Mouse (Mus musculus): ENCODE results near the gene Lypla2. TPM values are rescaled to one million over a fixed set of nuclear protein-coding genes. Genes with fewer than 3 reads are reported as not detected.
"Not testable (repeated sequence)": the region's sequence is repeated elsewhere in the genome, so short reads cannot be mapped to it uniquely, and the experiment has no call there.

Gene Lypla2
- total RNA-seq, 2 experiments from 2014 or later: 37.5 to 37.8 TPM

DNA sequence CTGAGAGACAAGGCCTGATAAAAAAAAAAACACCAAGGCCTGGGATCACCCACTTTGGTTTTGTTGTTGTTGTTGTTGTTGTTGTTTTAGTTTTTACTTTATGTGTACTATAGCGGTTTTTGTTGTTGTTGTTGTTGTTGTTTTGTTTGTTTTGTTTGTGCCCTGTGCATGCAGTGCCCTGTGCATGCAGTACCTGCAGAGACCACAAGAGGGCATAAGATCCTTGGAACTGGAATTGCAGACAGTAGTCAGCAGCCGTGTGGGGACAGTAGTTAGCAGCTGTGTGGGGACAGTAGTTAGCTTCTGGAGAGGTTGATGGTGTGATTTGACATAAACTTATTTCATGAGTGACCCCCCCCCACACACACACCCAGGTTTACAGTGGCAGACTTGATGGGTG lies 18.2 kb downstream of the Lypla2 start:
- peak; percentile 75 to 88 for DNase-seq
- intact Hi-C loops (cut with DNase I): loop anchor here (10.0 kb wide), 1 partner anchor 201 kb away; no protein-coding TSS in a partner anchor

DNA sequence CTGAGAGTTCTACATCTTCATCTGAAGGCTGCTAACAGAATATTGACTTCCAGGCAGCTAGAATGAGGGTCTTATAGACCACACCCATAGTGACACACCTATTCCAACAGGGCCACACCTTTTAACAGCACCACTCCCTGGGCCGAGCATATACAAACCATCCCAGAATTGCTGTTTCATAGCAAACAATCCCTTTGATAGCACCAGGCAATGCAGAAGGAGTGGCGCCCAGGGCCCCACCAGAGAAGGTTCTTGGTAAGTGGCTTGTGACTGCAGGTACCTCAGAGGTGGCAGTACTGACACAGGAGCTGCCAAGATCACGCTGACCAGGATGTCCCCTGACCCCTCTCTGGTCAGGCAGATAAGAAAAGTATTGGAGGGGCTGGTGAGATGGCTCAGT lies 19.2 kb downstream of the Lypla2 start:
- intact Hi-C loops (cut with DNase I): loop anchor here (10.0 kb wide), 1 partner anchor 202 kb away; no protein-coding TSS in a partner anchor
- no peak for DNase-seq

DNA sequence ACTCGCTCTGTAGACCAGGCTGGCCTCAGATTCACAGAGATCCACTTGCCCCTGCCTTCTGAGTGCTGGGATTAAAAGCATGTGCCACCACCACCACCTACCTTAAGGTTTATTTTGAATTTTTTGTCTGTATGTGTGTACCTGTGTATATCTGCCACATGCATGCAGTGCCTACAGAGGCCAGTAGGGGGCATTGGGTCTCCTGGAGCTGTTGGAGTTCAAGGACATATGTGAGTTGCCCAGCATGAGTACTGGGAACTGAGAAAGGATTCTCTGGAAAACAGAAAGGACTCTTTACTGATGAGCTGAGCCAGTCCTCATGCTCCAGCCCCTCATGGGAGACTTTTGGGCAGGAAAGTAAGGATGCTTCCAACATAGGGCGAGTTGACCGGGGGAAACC lies 20.9 kb downstream of the Lypla2 start:
- no peak for DNase-seq
- intact Hi-C loops (cut with DNase I): loop anchor here (10.0 kb wide), 1 partner anchor 203 kb away; no protein-coding TSS in a partner anchor

DNA sequence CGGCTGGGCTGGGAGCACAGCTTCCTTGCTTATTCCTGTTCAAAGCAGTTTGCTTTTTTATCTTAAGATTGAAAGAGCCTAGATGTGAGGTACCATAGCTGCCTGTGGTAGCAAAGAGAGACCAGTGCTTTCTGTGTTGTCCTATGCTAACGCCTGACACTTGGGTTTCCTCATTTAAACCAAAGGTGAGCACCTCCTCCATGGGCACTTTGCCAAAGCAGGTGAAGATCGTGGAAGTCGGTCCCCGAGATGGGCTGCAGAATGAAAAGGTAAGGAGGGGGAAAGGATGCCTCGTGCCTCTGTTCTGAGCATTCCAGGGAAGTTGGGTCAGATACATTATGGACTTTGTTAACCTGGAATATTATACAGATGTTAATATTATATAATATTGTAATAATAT lies 22.1 kb downstream of the Lypla2 start:
- DNase-seq: no peak
- intact Hi-C loops (cut with DNase I): loop anchor here (10.0 kb wide), 1 partner anchor 204 kb away; no protein-coding TSS in a partner anchor

DNA sequence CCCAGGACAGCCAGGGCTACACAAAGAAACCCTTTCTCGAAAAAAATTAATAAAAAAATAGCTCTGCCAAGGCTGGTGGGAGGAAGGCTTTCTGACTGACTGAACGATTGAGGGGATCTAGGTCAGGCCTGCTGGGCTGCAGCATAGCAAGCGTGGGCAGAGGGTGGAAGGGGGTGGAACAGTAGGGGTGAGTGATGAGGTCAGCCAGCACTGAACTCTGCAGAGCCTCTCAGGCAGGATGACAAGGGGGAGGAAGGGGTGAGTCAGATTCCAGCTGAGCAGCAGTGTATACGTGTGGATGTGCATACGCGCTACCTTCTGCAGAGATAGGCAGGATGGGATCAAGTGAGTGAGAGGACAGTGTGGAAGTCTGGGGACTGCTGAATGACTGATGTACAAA lies 22.5 kb downstream of the Lypla2 start:
- DNase-seq: no peak
- intact Hi-C loops (cut with DNase I): loop anchor here (10.0 kb wide), 1 partner anchor 205 kb away; no protein-coding TSS in a partner anchor

DNA sequence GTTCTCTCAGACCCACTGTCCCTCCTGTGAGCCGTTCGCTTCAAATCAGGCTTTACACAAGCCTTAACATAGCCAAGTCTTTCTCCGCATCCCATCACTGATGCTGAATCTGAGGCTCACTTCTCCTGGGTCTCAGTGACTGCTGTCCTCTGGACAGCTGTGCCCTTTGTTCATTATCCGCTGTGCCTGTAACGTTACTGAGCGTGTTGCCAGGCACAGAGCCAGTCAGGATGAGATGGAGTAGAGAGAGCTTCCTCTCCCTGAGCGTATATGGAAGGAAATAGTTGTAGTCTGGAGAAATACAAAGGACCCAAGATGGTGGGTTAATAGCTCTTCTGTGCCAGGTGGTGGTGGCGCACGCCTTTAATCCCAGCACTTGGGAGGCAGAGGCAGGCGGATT lies 23.0 kb downstream of the Lypla2 start:
- DNase-seq: no peak
- intact Hi-C loops (cut with DNase I): no loop called here

DNA sequence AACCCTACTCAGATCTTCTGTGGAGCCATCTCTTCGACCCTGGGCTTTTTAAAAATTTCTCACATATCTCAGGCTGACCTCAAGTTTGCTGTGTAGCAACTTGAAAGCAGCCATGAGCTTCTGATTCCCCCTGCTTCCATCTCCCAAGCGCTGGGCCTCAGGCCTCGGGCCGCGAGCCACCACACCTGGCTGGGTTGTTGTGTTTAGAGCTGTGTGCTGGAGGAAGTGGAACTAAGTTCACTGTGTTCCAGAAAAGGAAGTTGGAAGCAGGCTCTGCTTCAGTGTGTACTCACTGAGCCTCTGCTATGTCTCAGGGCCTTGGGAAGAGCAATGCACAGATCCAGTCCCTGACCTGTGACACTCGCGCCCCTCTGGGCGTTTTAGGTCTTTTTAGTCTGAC lies 24.3 kb downstream of the Lypla2 start:
- no peak for DNase-seq
- intact Hi-C loops (cut with DNase I): no loop called here

DNA sequence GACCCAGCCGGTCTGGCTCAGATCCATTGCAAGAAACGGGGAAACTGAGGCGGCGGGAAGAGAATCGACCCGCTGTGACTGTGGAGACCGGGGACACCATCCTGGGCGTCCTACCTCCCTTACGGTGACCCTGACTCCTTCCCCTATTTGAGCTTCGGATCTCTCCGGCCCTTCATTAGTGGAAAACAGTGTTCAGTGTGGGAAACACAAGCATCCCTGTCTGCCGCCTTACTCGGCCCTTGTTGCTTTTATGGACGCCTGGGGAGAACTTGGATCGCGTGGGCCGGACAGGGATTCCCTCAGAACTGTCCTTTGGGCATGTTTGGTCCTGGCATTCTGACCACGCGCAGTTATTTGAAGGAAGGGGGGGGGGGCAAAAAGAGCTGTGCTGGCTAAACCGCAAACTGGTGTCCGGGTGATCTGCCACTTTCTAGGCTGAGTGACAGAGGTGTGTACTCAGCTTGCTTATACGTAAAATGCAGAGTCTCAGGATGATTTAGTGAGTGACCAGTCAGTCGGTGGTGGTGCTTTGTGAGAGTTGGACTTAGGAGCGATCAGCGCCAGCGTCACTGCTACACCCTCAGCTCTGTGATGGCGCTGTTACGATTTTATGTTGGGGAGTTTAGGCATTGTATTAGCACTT lies 25.6 kb downstream of the Lypla2 start:
- intact Hi-C loops (cut with DNase I): no loop called here
- no peak for DNase-seq

DNA sequence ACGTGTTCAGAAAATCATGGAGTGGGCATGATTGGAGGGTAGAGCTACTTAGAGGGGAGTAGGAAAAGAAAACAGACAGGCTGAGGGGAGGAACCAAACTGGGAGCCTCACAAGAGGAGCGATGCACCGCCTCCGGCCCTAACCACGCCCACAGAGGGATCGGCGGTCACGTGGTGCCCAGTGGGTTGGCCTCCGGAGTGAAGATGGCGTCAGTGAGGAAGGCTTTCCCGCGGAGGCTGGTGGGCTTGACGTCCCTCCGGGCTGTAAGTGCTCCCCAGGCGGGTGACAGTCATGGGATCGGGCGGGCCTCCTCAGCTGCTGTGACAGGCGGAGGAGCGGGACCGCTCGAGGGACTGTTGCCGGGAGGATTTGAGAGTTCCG lies 26.2 kb downstream of the Lypla2 start, which contains the start of gene Hmgcl:
Hmgcl (plus strand) TSS at position 171 of the 381 bp plus-strand sequence.
- intact Hi-C loops (cut with DNase I): no loop called here
- peak; percentile 92 to 97 for DNase-seq

DNA sequence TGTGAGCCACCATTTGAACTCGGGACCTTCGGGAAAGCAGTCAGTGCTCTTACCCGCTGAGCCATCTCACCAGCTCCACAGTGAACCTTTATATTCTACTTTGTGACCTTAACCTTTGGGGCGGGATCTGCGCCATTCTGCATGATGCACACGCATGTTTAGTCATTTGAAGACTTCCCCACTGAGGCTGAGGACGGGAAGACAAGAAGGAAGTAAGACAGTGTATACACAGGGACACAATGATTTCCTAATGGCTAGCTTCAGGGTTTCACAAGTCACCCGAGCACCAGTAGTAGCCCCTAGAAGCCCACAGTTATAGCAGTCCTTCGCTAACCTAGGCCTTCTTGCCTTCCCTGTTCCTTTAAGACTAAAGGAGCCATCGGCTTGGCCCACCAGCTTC lies 26.7 kb downstream of the Lypla2 start:
- no peak for DNase-seq
- intact Hi-C loops (cut with DNase I): no loop called here

DNA sequence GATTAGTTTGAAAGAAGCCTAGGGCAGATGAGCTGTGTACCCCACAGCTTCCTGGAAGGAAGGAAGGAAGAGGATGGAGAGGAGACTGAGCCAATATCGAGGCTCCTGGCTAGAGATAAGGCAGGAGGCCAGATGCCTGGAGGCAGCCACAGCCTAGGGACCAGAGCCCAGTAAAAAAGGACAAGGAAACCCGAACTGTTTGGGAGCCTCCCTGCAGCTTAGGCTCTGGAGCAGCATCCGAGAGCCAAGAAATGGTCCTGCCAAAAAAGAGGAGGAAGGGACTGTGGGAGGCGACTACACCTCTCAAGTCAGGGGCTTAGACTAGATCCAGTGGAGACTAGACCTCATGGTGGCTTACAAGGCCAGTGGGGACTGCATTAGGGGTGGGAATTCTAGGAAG lies 29.0 kb downstream of the Lypla2 start:
- intact Hi-C loops (cut with DNase I): no loop called here
- DNase-seq: peak in 1 of 2 experiments; percentile 45

DNA sequence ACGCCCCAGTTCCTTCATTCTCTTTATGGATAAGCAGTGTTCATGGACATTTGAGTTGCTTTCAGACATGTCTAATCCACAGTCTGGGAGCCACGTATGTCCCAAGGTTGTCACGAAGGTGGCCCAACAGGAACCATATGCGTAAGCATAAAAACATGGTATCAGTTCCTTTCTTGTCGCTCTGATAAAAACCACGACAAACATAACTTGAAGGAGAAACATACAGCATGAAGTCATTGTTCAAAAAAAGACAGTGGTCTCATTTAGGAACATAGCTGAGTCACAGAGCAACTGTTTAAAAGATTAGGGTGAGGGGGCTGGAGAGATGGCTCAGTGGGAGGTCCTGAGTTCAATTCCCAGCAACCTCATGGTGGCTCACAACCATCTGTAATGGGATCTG lies 30.2 kb downstream of the Lypla2 start:
- DNase-seq: no peak
- intact Hi-C loops (cut with DNase I): no loop called here

DNA sequence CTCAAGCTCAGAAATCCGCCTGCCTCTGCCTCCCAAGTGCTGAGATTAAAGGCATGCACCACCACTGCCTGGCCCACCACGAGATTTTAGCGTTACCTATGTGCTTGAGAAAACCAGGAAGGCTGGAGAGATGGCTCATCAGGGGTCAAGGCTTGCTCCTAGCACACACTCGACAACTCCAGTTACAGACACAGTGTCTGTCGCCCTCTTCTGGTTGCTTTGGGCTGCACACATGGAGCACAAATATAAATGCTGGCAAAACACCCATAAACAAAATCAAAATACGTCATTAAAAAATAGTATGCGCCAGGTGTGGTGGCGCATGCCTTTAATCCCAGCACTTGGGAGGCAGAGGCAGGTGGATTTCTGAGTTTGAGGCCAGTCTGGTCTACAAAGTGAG lies 31.4 kb downstream of the Lypla2 start:
- intact Hi-C loops (cut with DNase I); DNase-seq: not testable (repeated sequence)

DNA sequence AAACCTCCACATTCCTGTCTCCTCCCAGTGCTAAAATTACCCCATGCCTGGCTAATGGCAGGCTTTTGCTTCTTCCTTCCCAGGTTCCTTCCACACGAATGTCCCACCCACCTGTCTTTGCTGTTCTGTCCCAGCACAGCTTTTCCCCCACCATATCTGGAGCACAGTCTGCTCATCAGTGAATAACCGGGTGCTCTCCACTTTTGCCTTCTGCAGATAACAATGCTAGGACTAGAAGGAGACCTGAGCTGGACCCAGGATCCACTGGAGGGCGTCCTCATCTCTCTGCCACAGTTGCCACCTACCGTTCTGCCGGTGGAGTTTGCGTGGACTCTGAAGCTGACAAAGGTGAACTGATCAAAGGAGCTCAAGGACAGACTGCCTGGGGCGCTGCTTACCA lies 33.6 kb downstream of the Lypla2 start:
- intact Hi-C loops (cut with DNase I): no loop called here

DNA sequence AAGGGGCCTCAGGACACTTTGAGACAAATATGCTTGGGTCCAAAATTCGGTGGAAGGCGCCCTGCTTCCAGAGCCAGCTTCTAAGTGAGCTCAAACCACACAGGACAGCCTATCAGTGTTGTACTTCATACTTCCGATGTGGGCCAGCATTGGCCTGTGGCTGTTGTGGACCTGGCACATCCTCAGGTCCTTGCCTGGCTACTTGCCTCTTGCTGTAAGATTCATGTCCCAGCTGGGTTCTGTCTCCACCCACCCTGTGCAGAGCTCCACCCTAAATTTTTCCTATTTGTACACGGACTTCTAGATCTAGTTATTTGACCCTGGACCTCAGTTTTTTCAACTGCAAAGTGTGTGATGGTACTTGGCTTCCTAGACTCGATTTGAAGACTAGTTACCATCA lies 36.9 kb downstream of the Lypla2 start:
- intact Hi-C loops (cut with DNase I): no loop called here
- DNase-seq: peak; percentile 39 to 65

More for the DNA sequence above, 33.6 kb downstream of the Lypla2 start:
- no peak for DNase-seq

DNA sequence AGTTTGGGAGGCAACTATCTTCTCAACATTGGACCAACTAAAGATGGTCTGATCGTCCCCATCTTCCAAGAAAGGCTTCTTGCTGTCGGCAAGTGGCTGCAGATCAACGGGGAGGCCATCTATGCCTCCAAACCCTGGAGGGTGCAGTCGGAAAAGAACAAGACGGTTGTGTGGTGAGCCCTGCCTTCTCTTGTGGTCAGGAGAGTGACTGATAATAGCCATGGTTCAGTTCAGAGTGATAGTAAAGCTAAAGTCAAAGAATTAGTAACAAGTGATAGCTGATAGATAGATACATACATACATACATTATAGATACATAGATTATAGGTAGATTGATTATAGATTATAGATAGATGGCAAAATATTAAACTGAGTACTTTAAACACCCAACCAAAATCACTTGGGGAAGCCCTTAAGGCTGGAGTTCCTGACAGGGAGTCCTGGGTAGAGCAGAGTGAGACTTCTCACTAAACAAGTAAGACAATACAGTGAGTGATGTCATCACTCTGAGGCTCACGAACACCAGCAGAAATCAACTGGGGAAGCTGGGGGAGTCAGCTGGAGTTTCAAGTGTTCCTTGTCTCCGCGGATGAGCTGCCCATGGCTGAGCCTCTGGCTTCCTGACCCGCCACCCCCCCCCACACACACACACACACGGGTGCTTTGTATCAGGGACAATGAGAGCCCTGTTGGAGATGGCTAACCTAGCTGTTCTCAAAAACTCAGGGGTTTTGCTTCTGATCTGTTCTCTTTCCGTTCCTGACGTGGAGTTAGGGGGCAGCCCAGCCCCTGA lies 37.5 kb downstream of the Lypla2 start:
- intact Hi-C loops (cut with DNase I): loop anchor here (5.0 kb wide), 1 partner anchor 43 kb away; no protein-coding TSS in a partner anchor
- DNase-seq: no peak

DNA sequence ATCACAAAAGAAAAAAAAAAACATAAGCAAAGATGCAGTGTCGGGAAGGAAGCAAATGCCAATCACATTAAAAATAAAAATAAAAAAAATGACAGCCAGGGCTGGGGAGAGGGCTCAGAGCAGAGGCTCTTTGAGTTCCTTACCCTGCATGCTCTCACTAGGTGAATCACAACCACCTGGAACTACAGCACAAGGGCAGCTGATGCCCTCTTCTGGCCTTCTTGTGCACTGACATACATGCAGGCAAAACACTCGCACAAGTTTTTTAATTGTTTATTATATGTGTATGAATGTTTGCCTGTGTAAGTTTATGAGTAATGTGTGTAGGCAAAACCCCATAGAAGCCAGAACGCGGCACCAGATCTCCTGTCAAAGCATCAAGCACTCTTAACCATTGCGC lies 40.6 kb downstream of the Lypla2 start:
- no peak for DNase-seq
- intact Hi-C loops (cut with DNase I): loop anchor here (5.0 kb wide), 1 partner anchor 40 kb away; no protein-coding TSS in a partner anchor

DNA sequence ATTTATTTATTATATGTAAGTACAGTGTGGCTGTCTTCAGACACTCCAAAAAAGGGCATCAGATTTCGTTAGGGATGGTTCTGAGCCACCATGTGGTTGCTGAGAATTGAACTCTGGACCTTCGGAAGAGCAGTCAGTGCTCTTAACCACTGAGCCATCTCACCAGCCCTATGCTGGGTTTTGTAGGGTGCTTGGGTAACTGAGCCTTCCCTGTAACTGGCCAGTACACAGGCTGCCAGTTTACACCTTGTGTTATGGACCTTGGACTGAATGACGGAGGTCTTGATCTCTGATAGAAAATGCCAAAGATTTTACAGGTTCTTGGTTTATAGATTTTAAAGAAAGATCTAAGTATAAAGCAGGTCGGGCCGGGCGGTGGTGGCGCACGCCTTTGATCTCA lies 42.2 kb downstream of the Lypla2 start:
- DNase-seq: no peak
- intact Hi-C loops (cut with DNase I): loop anchor here (5.0 kb wide), 1 partner anchor 38 kb away; no protein-coding TSS in a partner anchor

DNA sequence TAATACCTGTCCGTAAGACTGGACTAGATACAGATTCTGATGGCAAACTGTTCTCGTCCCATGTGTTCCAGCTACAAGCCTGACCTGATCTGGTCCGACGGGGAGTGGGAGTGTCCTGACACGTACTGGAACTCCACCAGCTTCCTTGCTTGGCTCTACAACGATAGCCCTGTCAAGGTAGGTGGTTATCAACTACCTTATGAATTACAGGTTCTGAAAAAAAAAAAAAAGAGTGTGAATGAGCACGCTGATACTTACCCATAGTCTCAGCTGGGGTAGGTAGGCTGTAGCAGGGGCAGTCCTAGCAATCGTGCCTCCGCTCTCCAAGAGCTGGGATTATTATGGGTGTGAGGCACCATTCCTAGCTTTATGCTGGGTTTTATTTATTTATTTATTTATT lies 42.6 kb downstream of the Lypla2 start:
- DNase-seq: no peak
- intact Hi-C loops (cut with DNase I): loop anchor here (5.0 kb wide), 1 partner anchor 38 kb away; no protein-coding TSS in a partner anchor

DNA sequence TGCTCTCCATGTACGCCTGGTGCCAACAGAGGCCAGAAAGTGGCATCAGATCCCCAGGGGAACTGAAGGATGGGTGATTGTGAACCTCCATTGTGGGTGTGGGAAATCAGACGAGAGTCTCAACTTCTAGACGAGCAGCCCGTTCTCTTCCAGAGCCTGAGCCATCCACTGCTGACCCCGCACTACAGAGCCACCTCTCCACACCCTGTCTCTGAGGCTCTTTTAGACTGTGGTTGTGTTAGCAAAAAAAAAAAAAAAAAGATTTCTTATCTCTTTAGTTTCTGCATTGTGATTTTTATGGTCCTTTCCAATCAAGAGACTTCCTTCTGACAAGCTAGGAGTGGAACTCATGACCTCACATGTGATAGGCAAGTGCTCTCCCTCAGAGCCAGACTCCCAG lies 43.0 kb downstream of the Lypla2 start:
- intact Hi-C loops (cut with DNase I): no loop called here
- DNase-seq: no peak

DNA sequence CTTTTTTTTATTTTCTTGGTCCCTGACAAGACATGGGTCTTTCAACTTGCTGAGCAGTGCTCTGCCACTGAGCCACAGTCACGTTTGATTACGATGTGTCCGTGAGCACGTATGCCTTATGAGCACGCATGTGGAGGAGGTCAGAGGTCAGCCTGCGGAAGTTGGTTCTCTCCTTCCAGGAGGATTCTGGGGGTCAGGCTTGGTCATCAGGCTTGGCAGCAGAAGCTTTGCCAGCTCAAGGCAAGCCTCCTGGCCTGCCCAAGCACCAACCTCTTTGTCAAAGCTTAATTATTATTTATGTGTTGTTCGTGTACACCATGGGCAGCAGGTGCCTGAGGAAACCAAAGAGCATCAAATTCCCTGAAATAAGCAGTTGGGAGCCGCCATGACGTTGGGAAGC lies 44.0 kb downstream of the Lypla2 start:
- no peak for DNase-seq
- intact Hi-C loops (cut with DNase I): no loop called here

DNA sequence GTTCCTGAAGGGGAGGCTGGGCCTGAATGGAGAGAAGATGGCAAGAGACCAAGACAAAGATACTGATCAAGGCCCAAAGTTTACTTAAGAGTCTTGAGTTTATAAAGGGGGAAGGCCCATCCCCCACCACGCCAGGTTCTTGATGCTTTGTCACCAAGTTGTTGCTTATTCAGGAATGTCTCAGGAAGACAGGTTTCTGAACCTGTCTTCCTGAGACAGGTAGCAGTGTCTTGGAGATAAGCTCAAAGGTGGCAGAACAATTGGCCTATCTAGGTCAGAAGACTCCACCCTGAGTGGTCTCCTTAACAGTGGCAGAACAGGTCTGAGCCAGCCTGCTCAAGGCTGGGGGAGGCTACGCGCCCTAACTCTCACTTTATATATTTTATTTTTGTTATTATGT lies 45.6 kb downstream of the Lypla2 start:
- intact Hi-C loops (cut with DNase I): no loop called here
- no peak for DNase-seq

Measured in heart, postnatal 14 days (tissue).